Mouse (Mus musculus): ENCODE results near the gene 4933425L06Rik.

The 4933425L06Rik gene

GRCm38 (mm10) chr13:105081862-105082261 is at the start of gene 4933425L06Rik:
Gene 4933425L06Rik (plus strand): TSS chr13:105082122.
- no peak for DNase-seq (ENCODE audit: low read depth, low spot score)

- DNase-seq (ENCODE audit: low read depth, low spot score): no peak
Measured at GRCm38 (mm10) chr13:105037816-105038215, 44.1 kb upstream of the 4933425L06Rik start.

DNA sequence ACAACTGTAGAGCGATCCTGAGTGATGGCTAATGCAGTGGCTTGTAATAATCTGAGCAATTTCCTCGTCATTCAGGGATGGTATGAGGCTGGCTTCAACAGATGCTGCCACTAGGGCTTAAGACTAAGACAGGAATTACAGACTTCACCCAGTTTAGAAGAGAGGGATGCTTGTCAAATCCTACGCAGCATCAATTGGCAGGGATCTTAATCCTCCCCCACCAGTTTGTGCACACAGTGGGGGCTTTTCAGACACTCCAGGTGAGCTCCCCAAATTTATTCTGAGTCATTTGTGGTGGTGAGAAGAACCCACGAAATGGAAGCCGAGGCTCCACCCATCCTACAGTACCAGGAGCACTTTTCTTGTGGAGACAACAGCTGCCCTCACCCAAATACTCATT is 43.6 kb upstream of the 4933425L06Rik start:
- DNase-seq (ENCODE audit: low read depth, low spot score): no peak

GRCm38 (mm10) chr13:105043882-105044281 is 38.0 kb upstream of the 4933425L06Rik start:
- DNase-seq (ENCODE audit: low read depth, low spot score): no peak

DNA sequence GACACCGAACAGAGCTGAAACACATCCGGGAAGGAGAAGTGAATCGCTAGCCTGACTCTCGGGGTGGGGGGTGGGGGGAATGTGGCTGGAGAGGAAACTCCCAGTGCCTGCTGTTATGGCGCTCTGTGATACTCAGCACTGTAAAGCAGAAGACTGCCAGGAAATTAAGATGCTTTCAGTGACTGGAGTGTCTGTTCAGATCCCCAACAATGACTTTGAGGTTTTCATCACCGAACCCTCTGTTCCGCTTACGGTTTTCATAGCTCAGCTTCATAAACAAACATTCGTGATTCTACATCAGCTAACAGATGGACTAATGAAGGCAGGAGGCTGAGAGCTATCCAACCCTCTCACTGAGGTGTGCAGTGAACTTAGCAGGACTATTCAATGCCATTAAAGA is 34.5 kb upstream of the 4933425L06Rik start:
- DNase-seq (ENCODE audit: low read depth, low spot score): peak; percentile 34

- DNase-seq (ENCODE audit: low read depth, low spot score): no peak
Measured at GRCm38 (mm10) chr13:105048662-105049061, 33.3 kb upstream of the 4933425L06Rik start.

- DNase-seq (ENCODE audit: low read depth, low spot score): no peak
Measured at GRCm38 (mm10) chr13:105051432-105051831, 30.5 kb upstream of the 4933425L06Rik start.

- DNase-seq (ENCODE audit: low read depth, low spot score): no peak
Measured at GRCm38 (mm10) chr13:105053618-105054017, 28.3 kb upstream of the 4933425L06Rik start.

- peak; percentile 63 for DNase-seq (ENCODE audit: low read depth, low spot score)
Measured at GRCm38 (mm10) chr13:105054181-105054940, 27.6 kb upstream of the 4933425L06Rik start, which contains the start of gene Rgs7bp. Gene Rgs7bp (minus strand): TSS chr13:105054930.

DNA sequence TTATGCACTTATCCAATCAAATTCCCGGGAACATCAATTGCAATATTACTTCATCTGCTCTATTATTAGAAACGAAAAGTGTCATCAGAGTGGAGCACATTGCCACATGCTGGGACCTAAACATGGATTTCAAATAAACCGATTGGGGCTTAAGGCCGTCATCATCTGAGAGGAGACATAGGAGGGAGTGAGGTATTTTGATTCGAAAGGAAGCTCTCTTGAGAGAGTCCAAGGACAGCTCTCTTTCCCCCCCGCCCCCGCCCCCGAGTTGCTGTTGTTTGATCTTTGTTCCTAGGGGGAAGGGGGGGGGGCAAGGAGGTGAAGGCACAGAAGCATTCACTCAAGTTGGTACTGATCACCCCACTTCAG is 27.0 kb upstream of the 4933425L06Rik start:
- peak; percentile 8 for DNase-seq (ENCODE audit: low read depth, low spot score)

DNA sequence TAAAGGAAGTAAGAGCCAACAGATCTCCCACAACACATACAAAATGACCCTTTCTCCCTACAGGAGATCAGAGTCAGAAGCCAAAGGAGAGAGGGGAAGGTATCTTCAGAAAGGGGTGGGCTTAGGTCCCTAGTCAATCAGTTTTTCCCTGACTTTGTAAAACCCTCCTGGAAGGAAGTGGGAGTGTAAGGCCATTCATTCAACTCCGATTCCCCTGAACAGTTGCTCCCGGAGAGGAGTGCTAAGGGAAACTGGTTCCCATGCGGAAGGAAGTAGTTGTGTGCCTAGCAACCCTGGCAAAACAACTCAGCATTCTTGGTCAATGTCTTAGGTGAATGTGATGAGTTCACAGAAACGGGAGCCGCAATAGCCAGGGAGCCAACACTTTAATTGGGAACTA is 26.5 kb upstream of the 4933425L06Rik start:
- DNase-seq (ENCODE audit: low read depth, low spot score): no peak

- no peak for DNase-seq (ENCODE audit: low read depth, low spot score)
Measured at GRCm38 (mm10) chr13:105066119-105066518, 15.8 kb upstream of the 4933425L06Rik start.

DNA sequence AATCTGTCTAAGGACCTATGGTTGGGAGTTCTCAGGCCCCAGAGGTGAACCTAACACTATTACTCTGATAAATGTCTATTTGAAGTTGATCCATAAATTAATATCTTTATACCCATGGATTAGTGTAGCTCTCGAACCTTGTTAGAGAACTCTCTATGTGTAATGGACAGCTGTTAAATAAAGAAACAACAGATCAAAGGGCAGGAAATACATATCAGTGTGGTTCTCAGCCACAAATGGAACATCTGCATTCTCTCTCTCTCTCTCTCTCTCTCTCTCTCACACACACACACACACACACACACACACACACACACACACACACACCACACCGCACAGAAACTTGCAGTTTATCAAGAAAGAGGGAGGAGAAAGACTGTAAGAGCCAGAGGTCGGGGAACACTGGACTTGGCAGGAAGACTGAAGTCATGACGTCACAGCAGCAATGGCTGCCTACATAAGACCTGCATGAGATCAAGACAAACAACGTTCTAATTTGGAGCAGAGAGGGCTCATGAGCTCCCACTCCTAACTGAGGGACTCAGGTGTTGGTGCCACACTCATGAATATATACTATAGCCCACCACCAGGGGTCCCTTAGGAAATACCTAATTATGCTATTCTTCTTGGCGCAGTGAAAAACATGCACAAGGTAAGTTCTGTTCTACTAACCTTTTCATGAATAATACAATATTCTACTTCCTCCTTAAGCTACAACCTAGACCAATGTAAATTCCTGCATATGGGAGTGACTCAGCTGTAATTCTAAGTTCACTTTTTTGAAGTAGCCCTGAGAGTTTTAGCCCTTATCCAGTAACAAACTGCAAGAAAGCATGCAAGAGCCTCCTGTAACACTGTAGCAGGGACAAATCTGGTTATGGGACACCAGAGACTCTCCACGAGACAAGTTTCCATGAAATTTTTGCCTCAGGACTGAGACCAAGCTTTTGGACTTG is 14.8 kb upstream of the 4933425L06Rik start:
- DNase-seq (ENCODE audit: low read depth, low spot score): peak; percentile 60

DNA sequence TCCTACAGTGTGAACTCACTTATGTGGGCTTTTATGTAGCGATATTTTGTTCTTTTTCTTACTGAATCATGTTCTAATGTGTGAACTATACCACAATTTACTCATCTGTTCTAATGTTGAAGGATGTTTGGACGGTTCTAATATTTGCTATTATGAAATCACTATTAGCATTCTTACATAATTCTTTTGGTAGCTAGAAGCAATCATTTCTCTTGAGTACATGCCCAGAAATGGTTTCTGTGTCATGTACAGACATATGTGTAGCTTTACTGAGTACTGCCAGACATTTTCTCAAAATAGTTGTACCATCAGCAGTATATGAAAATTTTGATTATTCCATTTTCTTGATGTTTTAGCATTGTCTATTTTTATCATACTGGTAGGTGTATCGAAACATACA is 7.4 kb downstream of the 4933425L06Rik start:
- no peak for DNase-seq (ENCODE audit: low read depth, low spot score)

- DNase-seq (ENCODE audit: low read depth, low spot score): no peak
Measured at GRCm38 (mm10) chr13:105096316-105096715, 14.4 kb downstream of the 4933425L06Rik start.

DNA sequence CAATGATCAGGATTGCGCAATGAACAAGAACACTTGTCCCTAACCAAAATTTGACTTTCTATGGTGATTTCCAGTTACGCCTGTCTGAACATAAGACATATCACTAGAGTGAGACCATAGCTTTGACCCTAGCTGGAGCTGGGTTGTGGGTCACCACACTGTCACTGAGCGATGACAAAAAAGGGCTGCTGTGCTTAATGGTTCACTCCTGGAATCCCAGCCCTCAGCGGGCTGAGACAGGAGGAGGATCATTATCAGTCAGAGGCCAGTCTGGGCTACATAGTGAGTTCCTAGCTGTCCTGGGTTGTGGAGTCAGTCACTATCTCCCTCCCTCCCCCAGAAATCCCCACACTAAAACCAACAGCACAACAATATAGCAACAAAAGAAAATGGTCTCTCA is 18.8 kb downstream of the 4933425L06Rik start:
- no peak for DNase-seq (ENCODE audit: low read depth, low spot score)

GRCm38 (mm10) chr13:105104385-105104784 is 22.5 kb downstream of the 4933425L06Rik start:
- no peak for DNase-seq (ENCODE audit: low read depth, low spot score)

- DNase-seq (ENCODE audit: low read depth, low spot score): no peak
Measured at GRCm38 (mm10) chr13:105111599-105111998, 29.7 kb downstream of the 4933425L06Rik start.

DNA sequence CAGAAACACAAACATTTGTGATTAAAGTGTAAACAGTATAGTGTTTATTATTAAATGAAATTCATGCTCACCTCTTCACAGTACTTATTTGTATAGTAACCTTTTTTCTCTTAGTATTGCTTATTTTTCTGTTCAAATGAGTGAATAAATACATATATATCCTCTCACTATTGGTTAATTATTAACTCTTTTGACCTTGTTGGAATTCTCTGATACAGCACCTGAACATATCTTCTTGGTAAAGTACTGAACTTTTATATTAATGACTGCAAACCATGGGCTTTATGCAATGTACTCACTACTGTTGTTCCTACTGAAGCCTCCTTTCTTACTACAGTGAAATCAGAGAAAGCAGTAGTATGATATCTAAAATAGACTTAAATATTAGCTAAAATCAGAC is 39.7 kb downstream of the 4933425L06Rik start:
- no peak for DNase-seq (ENCODE audit: low read depth, low spot score)

GRCm38 (mm10) chr13:105122092-105122491 is 40.2 kb downstream of the 4933425L06Rik start:
- no peak for DNase-seq (ENCODE audit: low read depth, low spot score)

- DNase-seq (ENCODE audit: low read depth, low spot score): no peak
Measured at GRCm38 (mm10) chr13:105130080-105130479, 48.2 kb downstream of the 4933425L06Rik start.

- no peak for DNase-seq (ENCODE audit: low read depth, low spot score)
Measured at GRCm38 (mm10) chr13:105132370-105132769, 50.4 kb downstream of the 4933425L06Rik start.
